Mouse (Mus musculus) lung, postnatal 4 days (tissue): ENCODE data around the gene Cntn5.
"Not testable (repeated sequence)": the region's sequence is repeated elsewhere in the genome, so short reads cannot be mapped to it uniquely, and the experiment has no call there.

Experiments
- DNase-seq, 2 experiments: peaks; one replicate each; pipeline ENCODE4 v3.0.0; 2021

Cntn5 gene

GRCm38 (mm10) chr9:10650632-10651031 lies 253.9 kb downstream of the Cntn5 start:
- no peak for DNase-seq

- DNase-seq, result no peak
Observed at GRCm38 (mm10) chr9:10645951-10646350, 258.6 kb downstream of the Cntn5 start.

GRCm38 (mm10) chr9:10645045-10645830 lies 259.3 kb downstream of the Cntn5 start:
- DNase-seq, result no peak

- DNase-seq, result no peak
Observed at GRCm38 (mm10) chr9:10618036-10618435, 286.5 kb downstream of the Cntn5 start.

GRCm38 (mm10) chr9:10575346-10576241 lies 329.0 kb downstream of the Cntn5 start:
- no peak for DNase-seq

- DNase-seq, result no peak
Observed at GRCm38 (mm10) chr9:10569830-10570229, 334.7 kb downstream of the Cntn5 start.

- DNase-seq, result not testable (repeated sequence)
Observed at GRCm38 (mm10) chr9:10540877-10541276, 363.7 kb downstream of the Cntn5 start.

GRCm38 (mm10) chr9:10532248-10532647 lies 372.3 kb downstream of the Cntn5 start:
- no peak for DNase-seq

- no peak for DNase-seq
Observed at GRCm38 (mm10) chr9:10531087-10531486, 373.5 kb downstream of the Cntn5 start.

GRCm38 (mm10) chr9:10529528-10529927 lies 375.0 kb downstream of the Cntn5 start:
- DNase-seq, result no peak

GRCm38 (mm10) chr9:10529113-10529512 lies 375.5 kb downstream of the Cntn5 start:
- no peak for DNase-seq

GRCm38 (mm10) chr9:10528692-10529091 lies 375.9 kb downstream of the Cntn5 start:
- no peak for DNase-seq

- DNase-seq, result no peak
Observed at GRCm38 (mm10) chr9:10525915-10526667, 378.5 kb downstream of the Cntn5 start.

- no peak for DNase-seq
Observed at GRCm38 (mm10) chr9:10522604-10523003, 382.0 kb downstream of the Cntn5 start.

GRCm38 (mm10) chr9:10521054-10521453 lies 383.5 kb downstream of the Cntn5 start:
- DNase-seq, result no peak

GRCm38 (mm10) chr9:10492243-10492642 lies 412.3 kb downstream of the Cntn5 start:
- no peak for DNase-seq

GRCm38 (mm10) chr9:10471484-10472125 lies 433.0 kb downstream of the Cntn5 start:
- DNase-seq, result no peak

GRCm38 (mm10) chr9:10464758-10465157 lies 439.8 kb downstream of the Cntn5 start:
- no peak for DNase-seq

GRCm38 (mm10) chr9:10457900-10458299 lies 446.7 kb downstream of the Cntn5 start:
- DNase-seq, result no peak

- no peak for DNase-seq
Observed at GRCm38 (mm10) chr9:10448987-10449563, 455.5 kb downstream of the Cntn5 start.

- DNase-seq, result no peak
Observed at GRCm38 (mm10) chr9:10447220-10447837, 457.2 kb downstream of the Cntn5 start.

GRCm38 (mm10) chr9:10412075-10412474 lies 492.5 kb downstream of the Cntn5 start:
- DNase-seq, result no peak
